In the genomic region with DNA sequence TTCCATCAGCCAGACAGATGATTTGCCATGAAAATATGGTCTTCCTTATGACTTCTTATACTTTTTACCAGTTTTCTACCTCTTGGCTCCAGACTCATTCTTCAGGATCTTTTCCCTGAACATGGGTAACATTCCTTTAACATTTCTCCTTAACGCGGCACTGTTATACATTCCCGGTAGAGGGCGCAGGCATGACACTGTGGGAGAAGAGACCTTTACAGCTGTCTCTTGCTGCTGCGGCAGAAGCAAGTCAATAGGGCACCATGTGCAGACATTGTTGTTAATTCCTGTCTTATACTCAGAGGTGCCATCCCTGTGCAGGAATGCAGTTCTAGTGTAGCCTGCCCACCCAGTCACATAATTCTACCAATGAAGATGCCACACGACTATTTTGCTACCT, we compare ENCODE assay signal across 8 mouse cellular contexts.
DNase-seq lines count a peak whose midpoint lies in the region; ATAC-seq and TF ChIP-seq lines count a peak whose summit lies in the region.

No protein-coding gene starts in this region.

- no peaks in the 10 kb centered on the region for H3K9me3 ChIP-seq in forebrain, embryonic 12.5 days
- no peaks in the 10 kb centered on the region for H3K9me3 ChIP-seq in liver, postnatal 0 days (ENCODE audit: low read length)

- H3K27me3 ChIP-seq in forebrain, embryonic 12.5 days: no peaks in the 10 kb centered on the region
- H3K27me3 ChIP-seq in liver, postnatal 0 days (ENCODE audit: insufficient read depth, low read length): no peaks in the 10 kb centered on the region

- peak; percentile 57; the same call in 1 of the 2 replicates for ATAC-seq in forebrain, embryonic 12.5 days (ENCODE audit: low FRiP score)
- 0 out of 2 replicates have a peak, but pooled peaks have one; percentile 35 for ATAC-seq in liver, postnatal 0 days

- peak; percentile 66 for TF ChIP-seq CTCF in liver, postnatal 0 days (IDR thresholded peaks at IDR 0.05; ENCODE audit: low read depth)

- H3K9ac ChIP-seq in forebrain, embryonic 12.5 days: no peak overlapping the region
- H3K9ac ChIP-seq in liver, postnatal 0 days (replicated peaks): no peak overlapping the region

- H3K4me2 ChIP-seq in forebrain, embryonic 12.5 days: no peak overlapping the region
- H3K4me2 ChIP-seq in liver, postnatal 0 days (ENCODE audit: low read depth, low read length): no peak overlapping the region

- no peak overlapping the region for H3K4me3 ChIP-seq in forebrain, embryonic 12.5 days (replicated peaks)
- H3K4me3 ChIP-seq in liver, postnatal 0 days (ENCODE audit: low read depth, low read length): no peak overlapping the region

- TF ChIP-seq EP300 in liver, postnatal 0 days (IDR thresholded peaks at IDR 0.05; ENCODE audit: low read depth): no peak

- H3K27ac ChIP-seq in forebrain, embryonic 12.5 days: no peak overlapping the region
- no peak overlapping the region for H3K27ac ChIP-seq in liver, postnatal 0 days (ENCODE audit: low read depth)

- DNase-seq in heart, postnatal 4 days: peak; percentile 44
- no peak for DNase-seq in heart, adult 9 months (ENCODE audit: low spot score in 2 of 2)
- peak; percentile 7 for DNase-seq in 416B (ENCODE audit: low read depth)
- DNase-seq in T-cell, adult 2 months (ENCODE audit: low spot score): peak; percentile 6
- DNase-seq in liver, postnatal 0 days: peak; percentile 34
- peak; percentile 48 for DNase-seq in thymus, postnatal 4 days
- DNase-seq in spleen, adult 12 weeks (ENCODE audit: low spot score): no peak

- WGBS in forebrain, embryonic 12.5 days: 24% methylated on average over 6 of the region's 6 CpGs
- 27% methylated on average over 6 of the region's 6 CpGs for WGBS in liver, postnatal 0 days (ENCODE audit: insufficient replicate concordance)

- no peaks in the 10 kb centered on the region for H3K36me3 ChIP-seq in forebrain, embryonic 12.5 days (replicated peaks)
- H3K36me3 ChIP-seq in liver, postnatal 0 days (replicated peaks; ENCODE audit: insufficient read depth, low read length): no peaks in the 10 kb centered on the region

- no peaks in the 10 kb centered on the region for H3K4me1 ChIP-seq in forebrain, embryonic 12.5 days
- no peaks in the 10 kb centered on the region for H3K4me1 ChIP-seq in liver, postnatal 0 days (ENCODE audit: insufficient read depth)

Comparison
In these comparisons a context has a peak if more than half of its experiments do, and no peak if none do; other contexts are left out.
1. DNase-seq: peak in heart, postnatal 4 days (single experiment), 416B (single experiment), T-cell, adult 2 months (single experiment), liver, postnatal 0 days (single experiment) and thymus, postnatal 4 days (single experiment); none in heart, adult 9 months (0 of 2) and spleen, adult 12 weeks (single experiment).